Mouse (Mus musculus) kidney, postnatal 14 days (tissue): ENCODE measurements around the gene Ttc25.
A peak's percentile ranks its signal among the peaks of the same experiment; 100 is the strongest.
"Not testable (repeated sequence)": the region's sequence is repeated elsewhere in the genome, so short reads cannot be mapped to it uniquely, and the experiment has no call there.

Experiments used
- DNase-seq: peaks from one replicate; pipeline ENCODE4 v3.0.0; 2022; ENCODE audit warnings: mixed read lengths

The Ttc25 gene

DNA sequence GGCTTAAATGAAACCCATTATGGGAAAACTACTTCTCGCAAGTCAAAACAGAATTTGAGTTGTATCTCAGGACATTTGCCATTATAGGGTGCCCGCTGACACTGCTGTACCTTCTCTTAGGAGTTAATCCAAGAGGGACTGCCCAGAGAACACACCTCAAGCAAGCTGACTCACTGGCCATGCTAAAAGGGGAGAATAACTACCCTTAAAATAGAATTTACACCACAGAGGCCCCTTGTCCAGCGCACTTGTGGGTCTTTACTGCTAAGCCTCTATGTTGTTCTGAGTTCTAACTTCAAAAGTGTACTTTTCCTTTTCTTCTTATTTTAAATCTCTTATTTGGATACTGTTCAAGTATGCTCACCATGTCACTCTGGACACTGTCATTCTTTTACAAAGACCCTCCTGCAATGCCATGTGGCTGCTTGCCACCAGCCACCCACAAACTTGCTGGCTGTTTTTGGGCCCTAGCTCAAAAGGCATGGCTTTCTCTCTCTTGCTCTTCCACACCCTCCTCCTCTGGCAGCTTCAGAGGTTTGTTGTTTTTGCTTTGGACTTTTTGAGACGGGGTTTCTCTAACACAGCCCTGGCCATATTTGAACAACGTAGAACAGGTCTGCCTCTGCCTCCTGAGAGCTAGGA is 64.1 kb downstream of the Ttc25 start:
- DNase-seq: no peak

DNA sequence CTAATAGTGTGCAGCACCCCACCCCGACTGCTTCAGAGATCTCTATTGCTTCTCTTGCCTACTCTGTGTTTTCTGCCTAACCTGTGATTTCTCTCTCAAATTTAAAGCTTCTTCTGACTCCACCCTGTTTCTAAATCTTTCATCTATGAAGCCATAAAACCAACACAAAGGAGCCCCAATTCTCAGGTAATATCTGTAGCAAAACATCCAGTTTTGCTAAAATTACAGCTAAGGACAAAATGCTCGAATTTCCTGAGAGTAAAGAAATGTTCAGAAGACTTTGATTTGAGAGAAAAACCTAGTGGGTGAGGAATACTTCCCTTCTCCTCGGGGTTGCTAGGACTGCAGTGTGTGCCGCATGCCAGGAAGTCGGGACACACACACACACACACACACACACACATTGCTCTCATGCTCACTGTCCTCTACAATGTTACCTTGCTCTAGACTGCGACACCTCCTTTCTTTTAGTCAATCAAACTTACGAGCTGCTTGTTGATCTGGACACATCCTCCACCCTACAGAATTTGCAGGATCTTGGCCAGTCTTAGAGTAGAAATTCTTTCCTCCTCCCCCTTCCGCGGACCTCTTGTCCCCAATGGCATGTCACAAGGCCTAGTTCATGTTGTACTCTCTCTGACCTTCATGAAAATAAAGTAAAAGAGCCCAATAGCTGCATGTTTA is 64.7 kb downstream of the Ttc25 start:
- DNase-seq: peak; percentile 56

DNA sequence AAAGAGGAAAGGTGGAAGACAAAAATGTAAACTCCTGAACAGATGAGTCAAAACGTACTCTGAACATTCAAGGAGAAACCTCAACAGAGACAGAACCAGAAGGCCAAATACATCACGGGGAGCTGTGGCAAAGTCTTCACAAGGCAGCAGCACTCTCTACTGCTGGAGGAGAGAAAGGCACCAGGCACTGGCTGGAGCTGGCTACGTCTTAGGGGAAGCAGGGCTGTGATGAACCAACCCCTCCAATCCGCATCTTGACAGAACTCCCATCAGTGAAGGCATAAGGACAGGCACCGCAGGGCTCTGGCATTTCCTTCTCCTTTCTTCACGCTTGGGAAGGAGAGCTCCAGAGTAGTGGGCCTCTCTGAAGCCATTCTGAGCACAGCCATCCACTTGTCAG is 66.2 kb downstream of the Ttc25 start:
- no peak for DNase-seq

DNA sequence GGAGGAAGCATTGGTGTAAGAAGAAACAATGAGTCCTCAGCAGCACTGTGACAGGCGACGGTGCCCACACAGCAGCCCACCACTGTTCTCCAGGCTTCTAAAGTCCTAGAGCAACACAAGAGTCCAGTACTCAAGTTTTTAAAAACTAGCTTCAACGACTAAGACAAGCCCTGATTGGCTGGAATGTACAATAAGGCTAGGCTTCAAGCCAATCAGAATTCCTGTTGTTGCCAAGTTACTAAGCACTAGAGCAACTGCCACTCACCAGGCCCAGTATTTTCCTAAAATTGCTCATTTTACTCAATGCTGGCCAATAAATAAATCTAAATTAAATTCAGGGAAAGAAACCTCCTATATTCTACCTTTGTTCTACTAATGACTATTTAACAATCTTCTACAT is 67.8 kb downstream of the Ttc25 start:
- DNase-seq: peak; percentile 30

DNA sequence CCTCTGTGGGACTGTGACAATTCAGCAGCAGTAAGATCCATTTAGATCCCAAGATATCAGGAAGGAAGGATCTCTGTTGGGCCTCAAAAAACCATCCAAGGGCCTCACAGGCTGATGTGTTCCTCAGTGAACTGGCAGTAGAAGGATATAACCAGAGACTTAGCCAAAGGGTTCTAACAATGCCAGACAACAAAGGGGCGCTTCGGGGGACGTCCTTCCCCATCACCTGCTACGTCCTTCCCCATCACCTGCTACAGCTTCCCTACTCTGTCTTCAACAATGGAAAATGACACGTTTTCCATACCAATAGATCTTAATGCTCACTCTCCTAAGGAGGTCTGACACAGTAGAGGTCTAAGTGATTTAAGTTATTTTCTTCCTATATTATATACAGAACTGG is 70.9 kb downstream of the Ttc25 start:
- DNase-seq: no peak

DNA sequence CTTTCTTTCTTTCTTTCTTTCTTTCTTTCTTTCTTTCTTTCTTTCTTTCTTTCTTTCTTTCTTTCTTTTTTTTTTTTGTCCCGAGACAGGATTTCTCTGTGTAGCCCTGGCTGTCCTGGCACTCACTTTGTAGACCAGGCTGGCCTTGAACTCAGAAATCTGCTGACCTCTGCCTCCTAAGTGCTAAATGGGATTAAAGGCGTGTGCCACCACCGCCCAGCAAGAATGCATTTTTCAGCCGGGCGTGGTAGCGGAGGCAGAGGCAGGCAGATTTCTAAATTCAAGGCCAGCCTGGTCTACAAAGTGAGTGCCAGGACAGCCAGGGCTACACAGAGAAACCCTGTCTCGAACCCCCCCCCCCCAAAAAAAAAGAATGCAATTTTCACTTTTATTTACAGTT is 71.4 kb downstream of the Ttc25 start:
- DNase-seq: not testable (repeated sequence)

DNA sequence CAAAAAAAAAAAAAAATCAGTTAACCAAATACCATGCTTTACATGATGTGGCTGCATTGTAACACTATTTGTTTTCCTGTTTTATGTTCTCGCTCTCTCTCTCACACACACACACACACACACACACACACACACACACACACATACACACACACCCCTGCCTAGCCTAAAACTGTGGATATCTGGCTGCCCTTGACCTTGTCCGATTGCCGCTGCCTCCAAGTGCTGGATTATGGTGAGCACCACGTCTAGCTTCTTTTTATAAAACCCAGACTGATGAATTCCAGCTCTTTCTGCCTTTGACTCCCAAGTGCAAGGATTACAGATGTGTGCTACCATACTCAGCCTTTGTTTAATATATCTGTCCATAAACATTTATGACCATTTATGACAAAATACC is 72.1 kb downstream of the Ttc25 start:
- DNase-seq: no peak

DNA sequence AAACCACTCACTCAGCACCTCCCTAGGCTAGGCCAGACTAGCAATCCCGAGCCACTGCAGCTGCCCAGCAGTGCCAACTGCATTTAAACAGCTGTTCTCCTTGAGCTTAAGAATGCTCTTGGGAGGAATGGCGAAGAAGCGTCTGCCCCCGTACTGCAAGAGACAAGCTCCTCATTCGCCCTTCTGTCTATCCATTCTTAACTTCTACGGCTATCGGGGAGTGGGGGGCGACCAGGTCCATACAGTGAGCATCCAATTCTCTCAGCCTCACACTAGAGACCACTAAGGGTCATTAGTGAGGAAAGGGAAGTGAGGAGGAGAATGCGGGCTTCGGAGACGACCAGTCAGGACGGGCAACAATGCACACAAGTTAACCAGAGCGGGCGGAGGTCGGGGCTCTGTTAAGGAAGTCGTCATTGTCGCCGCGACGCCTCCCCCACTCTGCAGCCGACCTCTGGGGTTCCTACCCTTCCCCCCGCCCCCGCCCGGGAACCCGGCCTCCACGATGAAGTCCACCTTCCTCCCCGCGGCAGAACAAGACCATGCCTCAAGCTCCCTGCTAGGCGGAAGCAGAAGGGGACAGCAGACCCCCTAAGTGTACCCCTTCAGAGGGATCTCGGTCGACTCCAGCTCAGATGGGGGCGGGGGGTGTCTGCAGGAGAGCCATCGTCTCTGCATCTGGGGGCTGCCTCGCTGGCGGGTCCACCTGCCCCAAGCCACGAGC is 73.5 kb downstream of the Ttc25 start, which contains the start of gene Nkiras2:
Nkiras2 (plus strand) TSS at position 484 of the 724 bp plus-strand sequence.
- peak; percentile 82 for DNase-seq

DNA sequence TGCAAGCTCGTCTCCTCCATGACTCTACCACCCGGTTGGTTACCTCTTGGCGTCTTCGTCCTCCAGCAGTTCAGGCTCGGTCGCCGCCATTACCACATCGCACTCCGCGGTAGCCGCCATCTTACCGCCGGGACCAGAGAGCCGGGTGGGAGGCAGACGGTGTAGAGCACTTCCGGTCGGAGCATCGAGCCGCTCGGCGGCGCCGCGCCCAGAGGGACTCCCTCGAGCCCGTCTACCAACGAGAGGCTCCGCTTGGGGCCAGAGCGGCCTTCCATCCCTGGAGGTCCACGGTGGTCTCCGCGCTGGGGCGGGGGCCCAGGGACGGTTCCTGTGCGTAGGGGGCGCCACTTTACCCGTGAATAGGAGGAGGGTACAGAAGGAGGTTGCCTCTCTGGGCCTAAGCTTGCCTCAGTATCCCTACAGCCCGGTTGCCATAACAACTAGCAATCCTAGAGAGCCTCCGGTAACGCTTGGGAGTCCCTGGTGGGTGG is 74.1 kb downstream of the Ttc25 start:
- peak; percentile 97 for DNase-seq

DNA sequence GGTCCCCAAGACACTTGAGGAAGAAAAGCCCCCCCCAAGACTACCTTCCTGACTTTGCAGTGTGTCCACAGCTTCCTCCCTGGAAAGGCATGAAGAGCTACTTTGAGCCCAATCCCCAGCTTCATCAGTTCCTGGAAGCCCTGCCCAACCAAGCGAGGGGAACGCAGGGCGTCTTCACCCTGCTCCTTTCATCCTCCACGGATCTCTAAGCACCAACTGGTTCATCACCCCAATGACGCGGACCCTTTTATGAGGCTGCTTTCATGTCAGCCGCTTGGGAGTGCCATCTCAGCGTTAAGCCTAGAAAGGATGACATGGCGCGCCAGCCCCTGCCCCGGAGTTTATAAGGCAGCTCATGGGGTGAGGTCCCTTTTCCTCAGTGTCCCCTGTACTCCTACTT is 74.6 kb downstream of the Ttc25 start, which contains the start of gene Dnajc7:
Dnajc7 (minus strand) TSS at position 187 of the 400 bp plus-strand sequence.
- DNase-seq: no peak
